Mouse (Mus musculus) testis, adult 2 months (tissue): ENCODE measurements around the gene Fdps. TPM values are rescaled to one million over a fixed set of nuclear protein-coding genes. Genes with fewer than 3 reads are reported as not detected.
A peak's percentile ranks its signal among the peaks of the same experiment; 100 is the strongest.
"Not testable (repeated sequence)": the region's sequence is repeated elsewhere in the genome, so short reads cannot be mapped to it uniquely, and the experiment has no call there.

Source experiments
- H3K27ac ChIP-seq: fragments of 200-500 bp; 2 replicates; pipeline ENCODE4 v1.5.1; 2012; ENCODE audit warnings: low read depth, low read length; ENCODE audit not compliant: control insufficient read depth, insufficient read depth
- H3K27me3 ChIP-seq: fragments of 200-500 bp; 2 replicates; pipeline ENCODE4 v1.6.1; 2012; ENCODE audit warnings: mild to moderate bottlenecking, low read length, moderate library complexity; ENCODE audit not compliant: control insufficient read depth, insufficient read depth
- H3K36me3 ChIP-seq: fragments of 200-500 bp; 2 replicates; pipeline ENCODE4 v1.6.1; 2012; ENCODE audit warnings: mild to moderate bottlenecking, low read length; ENCODE audit not compliant: control insufficient read depth, insufficient read depth
- H3K4me1 ChIP-seq: fragments of 200-500 bp; 2 replicates; pipeline ENCODE4 v1.6.1; 2012; ENCODE audit warnings: low read length; ENCODE audit not compliant: control insufficient read depth, insufficient read depth
- H3K4me3 ChIP-seq: fragments of 200-500 bp; 2 replicates; pipeline ENCODE4 v1.5.1; 2012; ENCODE audit warnings: low read depth, mild to moderate bottlenecking, low read length, moderate library complexity, mixed read lengths; ENCODE audit not compliant: control insufficient read depth
- CTCF ChIP-seq: fragments of 200-500 bp; IDR thresholded peaks from 2 replicates; pipeline ENCODE4 v1.5.1; 2012; ENCODE audit warnings: low read depth, mild to moderate bottlenecking, inconsistent platforms, low read length, moderate library complexity; ENCODE audit not compliant: control insufficient read depth, insufficient read depth, insufficient replicate concordance
- POLR2A ChIP-seq: fragments of 200-500 bp; IDR thresholded peaks from 2 replicates; pipeline ENCODE4 v1.6.1; 2012; ENCODE audit warnings: low read depth, mild to moderate bottlenecking, inconsistent platforms, low read length, moderate library complexity; ENCODE audit not compliant: control insufficient read depth
- polyA plus RNA-seq: library from polyadenylated mRNA; depleted of rRNA; stranded (reverse); fragments of >200 nt; gene quantifications from 2 replicates; pipeline ENCODE4 v1.2.3, GENCODE M21; 2012

Gene Fdps
- polyA plus RNA-seq, 1 experiment: 109 TPM

DNA sequence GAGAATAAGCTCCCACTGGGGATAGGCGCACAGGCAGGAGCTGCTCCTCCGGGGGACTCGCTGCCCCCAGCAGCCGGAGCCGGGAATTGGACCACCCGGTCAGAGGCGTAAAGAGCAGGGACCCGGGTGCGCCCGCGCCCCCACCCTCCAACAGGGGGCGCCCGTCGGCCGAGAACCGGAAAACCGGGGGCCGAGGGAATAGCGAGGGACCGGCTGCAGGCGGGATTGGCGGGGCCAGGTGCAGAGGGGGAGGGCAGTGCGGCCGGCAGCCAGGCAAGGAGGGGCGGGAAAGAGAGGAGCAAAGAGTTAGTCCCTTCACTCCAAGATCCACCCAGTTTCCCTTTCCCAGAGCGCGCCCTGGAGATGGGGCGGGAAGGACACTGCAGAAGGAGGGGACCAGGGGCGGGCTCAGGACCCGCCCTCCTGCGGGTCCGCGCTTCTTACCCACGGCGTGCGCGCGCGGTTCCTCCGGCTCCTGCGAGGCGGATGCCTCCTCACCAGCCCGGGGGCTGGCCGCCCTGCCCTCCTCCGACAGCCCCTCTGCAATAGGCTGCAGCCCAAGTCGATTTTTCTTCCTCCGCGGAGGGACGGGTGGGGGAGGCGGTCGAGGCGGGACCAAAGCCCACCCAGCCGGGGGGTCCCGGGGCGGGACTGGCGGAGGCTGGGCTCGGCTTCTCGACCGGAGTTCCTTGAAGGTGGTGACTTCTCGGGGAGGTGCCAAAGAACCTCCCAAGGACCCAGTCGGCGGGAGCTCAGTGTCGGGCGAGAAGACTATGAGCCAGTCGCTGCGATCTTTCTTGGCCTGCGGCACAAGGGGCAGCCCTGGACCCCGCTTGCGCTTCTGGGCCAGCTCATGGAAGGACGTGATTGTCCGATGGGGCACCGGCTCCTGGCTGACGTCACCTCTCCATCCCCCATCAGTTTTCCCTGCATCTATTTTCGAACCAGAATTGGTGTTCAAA lies 10.8 kb downstream of the Fdps start:
- H3K27me3 ChIP-seq: no peaks in the 10 kb centered on the region; the same call in 1 of the 2 replicates
- H3K4me1 ChIP-seq: peaks cover 37% of the 10 kb centered on the region
- H3K27ac ChIP-seq: no peak overlapping the region

DNA sequence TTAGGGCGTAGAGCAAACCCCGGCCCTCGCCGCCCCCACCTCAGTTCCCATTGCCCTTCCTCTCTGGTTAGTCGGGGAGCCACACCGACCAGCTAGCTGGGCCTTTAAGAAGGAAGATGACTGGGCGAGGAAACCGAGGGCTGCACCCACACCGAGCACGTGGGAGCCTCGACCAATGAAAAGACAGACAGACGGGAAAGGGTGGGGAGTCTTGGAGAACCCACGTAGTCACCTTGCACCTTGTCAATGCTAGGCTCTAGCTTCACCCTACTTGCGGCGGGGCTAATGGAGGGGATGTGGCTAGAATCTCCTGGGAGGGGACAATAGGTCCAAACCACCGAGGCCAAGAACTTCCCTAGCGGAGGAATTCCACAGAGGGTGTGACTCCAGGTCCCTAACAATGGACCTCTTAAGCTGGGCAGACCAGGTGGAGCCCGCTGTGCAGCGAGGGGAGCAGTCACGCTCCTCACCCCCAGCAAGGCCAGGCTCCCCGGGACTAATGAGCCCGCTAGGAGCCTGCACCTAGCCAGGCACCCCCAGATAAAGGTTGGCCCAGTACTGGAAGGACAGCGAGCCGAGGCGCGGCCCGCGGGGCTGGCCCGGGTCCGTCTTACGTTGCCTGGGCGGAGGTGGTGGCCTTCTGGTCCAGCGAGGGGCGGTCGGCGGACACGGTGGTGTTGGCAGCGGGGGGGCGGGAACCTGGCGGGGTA lies 11.7 kb downstream of the Fdps start:
- peaks cover 37% of the 10 kb centered on the region for H3K4me1 ChIP-seq
- peak overlapping the region; percentile 85 for H3K4me3 ChIP-seq
- H3K36me3 ChIP-seq: no peaks in the 10 kb centered on the region
- H3K27me3 ChIP-seq: no peaks in the 10 kb centered on the region; the same call in 1 of the 2 replicates
- H3K27ac ChIP-seq: no peak overlapping the region
- TF ChIP-seq POLR2A (peak; percentile 39; the same call in 1 of the 2 replicates), CTCF (peak; percentile 7; the same call in 1 of the 2 replicates)

More for the DNA sequence above, 10.8 kb downstream of the Fdps start:
- Histone ChIP-seq H3K4me3 (peak overlapping the region; percentile 85), H3K36me3 (no peaks in the 10 kb centered on the region)
- 0 out of 2 replicates have a peak, but pooled peaks have one; percentile 24 for TF ChIP-seq CTCF
- TF ChIP-seq POLR2A: no peak

DNA sequence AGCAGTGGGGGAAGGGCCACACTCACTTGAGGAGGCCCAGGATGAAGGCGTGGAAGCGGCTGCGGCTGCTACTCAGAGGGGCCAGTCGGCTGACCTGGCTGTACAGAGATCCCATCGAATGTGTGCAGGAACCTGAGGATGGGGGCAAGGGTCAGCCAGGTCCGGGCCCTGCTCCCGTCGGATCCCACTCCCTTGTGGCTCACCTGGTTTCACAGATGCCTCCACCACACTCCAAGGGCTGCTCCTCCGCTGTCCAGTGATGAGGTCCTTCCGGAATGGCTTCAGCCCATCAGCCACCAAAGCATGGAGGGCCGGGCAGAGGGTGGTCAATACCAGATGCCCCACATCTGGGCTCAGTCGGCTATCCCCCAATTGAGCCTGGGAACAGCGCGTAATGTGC lies 12.8 kb downstream of the Fdps start:
- H3K36me3 ChIP-seq: no peaks in the 10 kb centered on the region
- H3K27ac ChIP-seq: no peak overlapping the region
- H3K27me3 ChIP-seq: no peaks in the 10 kb centered on the region; the same call in 1 of the 2 replicates
- peak overlapping the region; percentile 85 for H3K4me3 ChIP-seq
- TF ChIP-seq POLR2A (no peak), CTCF (no peak)
- peaks cover 37% of the 10 kb centered on the region for H3K4me1 ChIP-seq

DNA sequence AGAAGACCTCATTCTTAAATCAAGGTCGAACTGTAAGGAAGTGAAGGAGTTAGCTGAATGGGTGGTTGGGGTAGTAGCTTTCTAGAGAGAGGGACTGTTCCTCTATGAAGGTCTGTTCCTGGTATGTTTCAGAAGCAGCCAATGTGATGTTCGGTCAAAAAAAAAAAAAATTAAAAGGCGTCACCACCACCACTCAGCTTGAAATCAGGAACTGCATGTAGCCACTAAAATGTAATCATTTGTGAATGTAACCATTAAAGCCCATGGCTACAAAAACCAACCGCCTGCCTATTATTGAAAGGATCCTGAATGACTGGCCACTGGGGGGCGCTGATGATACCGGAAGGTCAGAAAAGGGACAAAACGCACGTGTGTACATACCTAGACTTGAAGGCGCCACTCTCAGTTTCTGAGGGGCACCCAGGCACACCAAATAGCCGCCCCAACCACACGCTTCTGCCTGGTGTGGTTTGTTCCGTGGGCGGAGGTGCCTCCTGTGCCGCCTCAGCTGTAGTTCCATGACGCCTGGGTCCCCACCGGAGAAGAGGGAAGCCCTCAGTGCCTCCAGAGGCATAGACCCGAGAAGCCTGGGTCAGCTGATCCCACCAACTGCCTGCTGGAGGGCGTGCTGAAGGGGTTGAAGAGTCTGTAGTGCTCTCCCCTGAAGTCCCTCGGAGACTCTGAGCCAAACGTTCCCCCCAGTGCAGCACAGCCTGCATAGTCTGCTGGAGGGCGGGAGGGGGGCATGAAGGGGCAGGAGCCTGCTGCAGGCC lies 14.2 kb downstream of the Fdps start:
- Histone ChIP-seq H3K27ac (no peak overlapping the region), H3K27me3 (no peaks in the 10 kb centered on the region; the same call in 1 of the 2 replicates), H3K4me3 (peak overlapping the region; percentile 70), H3K36me3 (no peaks in the 10 kb centered on the region), H3K4me1 (peaks cover 31% of the 10 kb centered on the region)
- TF ChIP-seq CTCF: peak; percentile 64; the same call in 1 of the 2 replicates
- no peak for TF ChIP-seq POLR2A

DNA sequence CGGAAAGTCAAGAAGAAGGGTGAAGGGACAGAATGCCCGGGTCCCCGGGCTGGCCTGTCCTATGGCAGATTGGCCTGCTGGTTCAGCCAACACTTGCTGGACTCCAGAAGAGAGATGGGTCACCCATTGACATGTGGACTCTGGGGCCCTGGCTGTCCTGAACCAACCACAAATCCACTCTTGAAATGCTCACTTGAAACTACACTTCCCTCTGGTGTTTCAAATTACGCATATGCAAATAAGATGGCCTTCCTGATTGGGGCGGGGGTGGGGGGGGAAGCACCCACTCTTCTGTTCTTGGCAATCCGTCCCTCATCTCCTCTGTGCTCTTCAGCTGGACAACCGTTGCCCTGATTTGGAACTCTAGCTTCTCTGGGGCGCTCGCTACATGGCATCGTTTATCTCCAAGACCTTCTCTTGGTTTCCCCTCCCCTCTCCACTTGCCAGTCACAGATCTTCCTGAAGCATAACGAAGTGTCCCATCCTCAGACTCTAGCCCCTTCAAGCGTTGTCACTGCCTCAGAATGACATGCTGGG lies 17.0 kb downstream of the Fdps start:
- TF ChIP-seq POLR2A: no peak
- TF ChIP-seq CTCF: no peak
- Histone ChIP-seq H3K27me3 (no peaks in the 10 kb centered on the region; the same call in 1 of the 2 replicates), H3K36me3 (no peaks in the 10 kb centered on the region), H3K4me1 (peaks cover 12% of the 10 kb centered on the region), H3K4me3 (no peak overlapping the region), H3K27ac (no peak overlapping the region)

DNA sequence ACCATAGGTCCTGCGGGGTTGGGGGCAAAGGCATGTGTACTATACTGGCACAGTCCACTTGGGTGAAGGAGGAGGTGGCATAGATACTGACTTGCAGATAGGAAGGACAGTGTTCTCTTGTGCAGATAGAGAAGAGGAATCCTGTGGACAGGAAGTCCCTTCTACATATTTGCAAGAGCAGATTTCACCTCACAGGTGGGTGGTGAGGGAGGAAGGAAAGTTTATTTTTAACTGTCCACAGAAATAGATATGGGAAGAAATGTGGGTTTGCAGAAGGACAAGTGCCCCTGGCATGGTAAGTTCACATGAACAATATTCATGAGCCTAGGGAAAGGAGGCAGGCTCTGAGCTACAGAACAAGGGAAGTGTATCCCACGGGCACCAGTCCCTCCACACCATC lies 17.6 kb downstream of the Fdps start:
- TF ChIP-seq CTCF (no peak), POLR2A (no peak)
- no peak overlapping the region for H3K4me3 ChIP-seq
- peaks cover 8% of the 10 kb centered on the region for H3K4me1 ChIP-seq
- H3K27me3 ChIP-seq: no peaks in the 10 kb centered on the region; the same call in 1 of the 2 replicates
- no peak overlapping the region for H3K27ac ChIP-seq
- no peaks in the 10 kb centered on the region for H3K36me3 ChIP-seq

DNA sequence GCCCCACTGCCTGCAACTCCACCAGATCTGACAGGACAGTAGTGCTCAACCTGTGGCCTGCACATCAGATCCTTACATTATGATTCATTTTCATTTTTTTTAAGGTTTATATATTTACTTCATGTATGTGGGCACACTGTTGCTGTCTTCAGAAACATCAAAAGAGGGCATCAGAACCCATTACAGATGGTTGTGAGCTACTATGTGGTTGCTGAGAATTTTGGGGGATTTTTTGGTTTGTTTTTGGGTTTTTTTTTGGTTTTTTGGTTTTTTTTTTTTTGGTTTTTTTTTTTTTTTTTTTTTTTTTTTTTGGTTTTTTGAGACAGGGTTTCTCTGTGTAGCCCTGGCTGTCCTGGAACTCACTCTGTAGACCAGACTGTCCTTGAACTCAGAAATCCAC lies 19.5 kb downstream of the Fdps start:
- not testable (repeated sequence) for H3K27ac ChIP-seq, H3K36me3 ChIP-seq, H3K27me3 ChIP-seq, H3K4me3 ChIP-seq, H3K4me1 ChIP-seq
